ENCODE assay signal across 8 mouse cellular contexts in the genomic region with DNA sequence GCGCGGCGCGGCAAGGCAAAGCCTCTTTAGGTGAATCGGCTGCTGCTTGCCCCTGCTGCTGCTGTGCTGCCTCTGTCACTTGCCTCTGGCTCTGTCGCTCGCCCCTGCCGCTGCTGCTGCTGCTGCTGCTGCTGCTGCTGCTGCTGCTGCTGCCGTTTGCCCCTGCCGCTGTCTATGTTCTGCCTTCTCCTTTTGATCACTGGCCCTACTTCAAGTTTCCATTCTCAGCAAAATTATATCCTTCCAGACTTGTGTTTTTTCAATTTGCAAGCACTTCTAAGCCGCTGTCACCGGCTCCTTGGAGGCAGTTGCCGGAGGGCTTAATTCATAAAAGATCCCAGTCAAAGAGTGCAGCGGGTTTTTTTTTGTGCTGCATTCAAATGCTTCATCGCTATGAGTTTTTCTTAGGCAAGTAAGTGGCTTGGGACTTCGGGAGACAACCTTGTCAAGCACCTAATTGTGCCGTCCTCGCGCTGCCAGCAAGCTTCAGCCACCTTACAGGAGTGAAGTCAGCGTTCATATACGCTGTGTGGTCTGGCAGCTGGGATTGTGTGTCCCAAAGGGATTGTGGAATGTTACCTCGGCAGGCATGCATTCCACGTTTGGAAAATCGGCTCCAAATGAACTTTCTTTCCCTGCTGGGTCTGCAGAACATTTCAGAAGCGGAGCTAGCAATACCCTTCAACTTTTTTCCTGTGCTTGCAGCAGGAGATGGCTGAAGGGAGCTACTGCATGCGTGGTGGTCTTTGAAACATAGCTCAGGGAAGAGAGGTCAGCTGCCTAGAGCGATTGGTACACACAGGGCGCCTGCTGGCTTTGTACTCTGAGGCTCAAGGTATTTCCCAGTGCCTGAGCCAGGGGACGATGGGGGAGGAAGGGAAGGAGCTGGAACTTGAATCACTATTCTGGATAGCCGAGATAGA. TPM values are rescaled to one million over a fixed set of nuclear protein-coding genes. Genes with fewer than 3 reads are reported as not detected.
DNase-seq lines count a peak whose midpoint lies in the region; ATAC-seq and TF ChIP-seq lines count a peak whose summit lies in the region.

No protein-coding gene starts in this region.

- H3K36me3 ChIP-seq in hindbrain, postnatal 0 days (ENCODE audit: insufficient read depth, low read length) = no peaks in the 10 kb centered on the region
- no peaks in the 10 kb centered on the region for H3K36me3 ChIP-seq in liver, embryonic 14.5 days (replicated peaks; ENCODE audit: control insufficient read depth, insufficient read depth, low read depth)
- H3K36me3 ChIP-seq in neural tube, embryonic 15.5 days = no peaks in the 10 kb centered on the region

- no peak for TF ChIP-seq EP300 in liver, embryonic 14.5 days (IDR thresholded peaks at IDR 0.05; ENCODE audit: low read depth)

- no peaks in the 10 kb centered on the region for H3K9me3 ChIP-seq in hindbrain, postnatal 0 days (ENCODE audit: low read length)
- no peaks in the 10 kb centered on the region for H3K9me3 ChIP-seq in liver, embryonic 14.5 days (ENCODE audit: control insufficient read depth, low read length)
- no peaks in the 10 kb centered on the region for H3K9me3 ChIP-seq in neural tube, embryonic 15.5 days (replicated peaks)

- no peak for TF ChIP-seq POLR2A in bone marrow, adult 2 months (IDR thresholded peaks at IDR 0.05; ENCODE audit: borderline replicate concordance, control insufficient read depth, low read depth, low read length)
- no peak for TF ChIP-seq POLR2A in cerebellum, adult 2 months (IDR thresholded peaks at IDR 0.05; ENCODE audit: borderline replicate concordance, insufficient read depth, low read length)

- H3K27ac ChIP-seq in bone marrow, adult 2 months (ENCODE audit: control insufficient read depth, insufficient read depth, low read depth, low read length, poor library complexity) = peak overlapping the region; percentile 34; the same call in 1 of the 2 replicates
- no peak overlapping the region for H3K27ac ChIP-seq in hindbrain, postnatal 0 days
- no peak overlapping the region for H3K27ac ChIP-seq in liver, embryonic 14.5 days
- H3K27ac ChIP-seq in neural tube, embryonic 15.5 days (replicated peaks) = peak overlapping the region; percentile 66
- H3K27ac ChIP-seq in cerebellum, adult 2 months (ENCODE audit: insufficient read depth, low read length) = no peak overlapping the region

- peak; percentile 65 for DNase-seq in Muller cell, postnatal 12 days (ENCODE audit: inconsistent ontology term)
- DNase-seq in gastrocnemius, postnatal 10 days = peak; percentile 48
- DNase-seq in hindbrain, postnatal 0 days (ENCODE audit: low spot score) = peak; percentile 33
- no peak for DNase-seq in liver, embryonic 14.5 days (ENCODE audit: low read depth in 3 of 3, low spot score in 3 of 3)
- DNase-seq in cerebellum, adult 2 months = no peak

- no peaks in the 10 kb centered on the region; the same call in 1 of the 2 replicates for H3K4me1 ChIP-seq in bone marrow, adult 2 months (ENCODE audit: control insufficient read depth, insufficient read depth, low read length)
- H3K4me1 ChIP-seq in hindbrain, postnatal 0 days (ENCODE audit: insufficient read depth, low read length) = peaks cover 7% of the 10 kb centered on the region
- H3K4me1 ChIP-seq in liver, embryonic 14.5 days (replicated peaks; ENCODE audit: control insufficient read depth in 2 of 2, insufficient read depth in 2 of 2, low read length in 1 of 2) = no peaks in the 10 kb centered on the region
- H3K4me1 ChIP-seq in neural tube, embryonic 15.5 days = peaks cover 32% of the 10 kb centered on the region
- H3K4me1 ChIP-seq in cerebellum, adult 2 months (ENCODE audit: control insufficient read depth, insufficient read depth, low read length) = no peaks in the 10 kb centered on the region; the same call in 1 of the 2 replicates

- 9% methylated on average over 30 of the region's 30 CpGs for WGBS in bone marrow, adult 2 months
- under 1% methylated on average over 30 of the region's 30 CpGs for WGBS in hindbrain, postnatal 0 days
- 7% methylated on average over 30 of the region's 30 CpGs for WGBS in liver, embryonic 14.5 days (ENCODE audit: insufficient replicate concordance)
- WGBS in neural tube, embryonic 15.5 days = 1% methylated on average over 30 of the region's 30 CpGs
- WGBS in cerebellum, adult 2 months = 1% methylated on average over 30 of the region's 30 CpGs

- no peak for ATAC-seq in hindbrain, postnatal 0 days
- ATAC-seq in liver, embryonic 14.5 days (ENCODE audit: insufficient read depth) = no peak
- peak; percentile 58 for ATAC-seq in neural tube, embryonic 15.5 days (ENCODE audit: low FRiP score)
- no peak for ATAC-seq in megakaryocyte-erythroid progenitor cell, adult 5-6 weeks (replicated peaks; ENCODE audit: low FRiP score, low TSS enrichment, poor library complexity, severe bottlenecking)

- peak overlapping the region; percentile 35; the same call in 1 of the 2 replicates for H3K9ac ChIP-seq in hindbrain, postnatal 0 days (replicated peaks; ENCODE audit: low read length)
- H3K9ac ChIP-seq in liver, embryonic 14.5 days (replicated peaks) = no peak overlapping the region
- H3K9ac ChIP-seq in neural tube, embryonic 15.5 days (replicated peaks) = peak overlapping the region; percentile 36

- H3K27me3 ChIP-seq in hindbrain, postnatal 0 days (ENCODE audit: insufficient read depth, low read length) = no peaks in the 10 kb centered on the region
- H3K27me3 ChIP-seq in liver, embryonic 14.5 days (ENCODE audit: control insufficient read depth, insufficient read depth, low read length) = peaks cover 8% of the 10 kb centered on the region
- H3K27me3 ChIP-seq in neural tube, embryonic 15.5 days (replicated peaks) = 0 out of 2 replicates have a peak, but pooled peaks cover 3% of the 10 kb centered on the region
- no peaks in the 10 kb centered on the region; the same call in 1 of the 2 replicates for H3K27me3 ChIP-seq in cerebellum, adult 2 months (ENCODE audit: control insufficient read depth, insufficient read depth, low read length)

- peak overlapping the region; percentile 17 for H3K4me3 ChIP-seq in bone marrow, adult 2 months (replicated peaks; ENCODE audit: control insufficient read depth, low read depth, low read length)
- H3K4me3 ChIP-seq in hindbrain, postnatal 0 days (ENCODE audit: low read length) = peak overlapping the region; percentile 40
- H3K4me3 ChIP-seq in liver, embryonic 14.5 days (ENCODE audit: insufficient read depth in 1 of 2, low read depth in 2 of 2, low read length in 2 of 2) = peak overlapping the region; percentile 34 to 51
- peak overlapping the region; percentile 41 for H3K4me3 ChIP-seq in neural tube, embryonic 15.5 days (replicated peaks)
- no peak overlapping the region for H3K4me3 ChIP-seq in cerebellum, adult 2 months (replicated peaks; ENCODE audit: insufficient read depth, low read depth, low read length)

- H3K4me2 ChIP-seq in hindbrain, postnatal 0 days (ENCODE audit: low read depth, low read length) = peak overlapping the region; percentile 77
- peak overlapping the region; percentile 55 for H3K4me2 ChIP-seq in liver, embryonic 14.5 days (ENCODE audit: low read depth)
- H3K4me2 ChIP-seq in neural tube, embryonic 15.5 days = peak overlapping the region; percentile 76

- no peak for TF ChIP-seq CTCF in bone marrow, adult 2 months (IDR thresholded peaks at IDR 0.05; ENCODE audit: control insufficient read depth, insufficient read depth, low read length)
- TF ChIP-seq CTCF in hindbrain, postnatal 0 days (IDR thresholded peaks at IDR 0.05; ENCODE audit: low read depth) = no peak
- no peak for TF ChIP-seq CTCF in liver, embryonic 14.5 days (IDR thresholded peaks at IDR 0.05; ENCODE audit: low read depth)
- TF ChIP-seq CTCF in cerebellum, adult 2 months (IDR thresholded peaks at IDR 0.05; ENCODE audit: borderline replicate concordance, insufficient read depth, low read depth, low read length) = no peak

RNA-seq across cellular contexts. Expression of a gene that starts 2.4 kb away (rescaled TPM):
- 9.8 and 21.7 TPM in 2 replicates for polyA plus RNA-seq in bone marrow, adult 2 months (2011; ENCODE audit: insufficient read depth, insufficient read length, low replicate concordance, missing spikeins)
- total RNA-seq in gastrocnemius, postnatal 10 days (2021) = 100 to 1,000 TPM in 1 of 2 experiments, 10 to 100 TPM in 1; 86.1 to 102 TPM
- total RNA-seq in hindbrain, postnatal 0 days (2014; rRNA removed) = 9.1 and 11.4 TPM in 2 replicates
- 13.1 and 14.6 TPM in 2 replicates for polyA plus RNA-seq in hindbrain, postnatal 0 days (2015; fragmentation: Nextera tagmentation; extraction: Ambion mirVana)
- polyA plus RNA-seq in liver, embryonic 14.5 days (2012; rRNA removed) = 5.2 and 7.1 TPM in 2 replicates
- polyA plus RNA-seq in liver, embryonic 14.5 days (2014; fragmentation: Nextera tagmentation; extraction: Ambion mirVana) = 10.6 and 13.6 TPM in 2 replicates
- polyA plus RNA-seq in neural tube, embryonic 15.5 days (2015; fragmentation: Nextera tagmentation; extraction: Ambion mirVana) = 24.7 and 29.6 TPM in 2 replicates
- polyA plus RNA-seq in cerebellum, adult 2 months (2012; rRNA removed) = 4.1 and 4.5 TPM in 2 replicates
- total RNA-seq in megakaryocyte-erythroid progenitor cell, adult 5-6 weeks (2014; fragmentation: Nextera tagmentation) = not detected in 2 replicates
- not detected in 2 replicates for total RNA-seq in megakaryocyte-erythroid progenitor cell, adult 5-6 weeks (2017)

Comparison
In these comparisons a context has a peak if more than half of its experiments do, and no peak if none do; other contexts are left out.
1. DNase-seq: peak in Muller cell, postnatal 12 days (single experiment), gastrocnemius, postnatal 10 days (single experiment) and hindbrain, postnatal 0 days (single experiment); none in liver, embryonic 14.5 days (0 of 3) and cerebellum, adult 2 months (0 of 2).
2. H3K27ac ChIP-seq: peak in bone marrow, adult 2 months (single experiment) and neural tube, embryonic 15.5 days (single experiment); none in hindbrain, postnatal 0 days (single experiment), liver, embryonic 14.5 days (single experiment) and cerebellum, adult 2 months (single experiment).
3. Peak in every context shown above with its lines, with median percentiles within 50 percentile points of each other: H3K4me2 ChIP-seq.